Mouse (Mus musculus) lung, postnatal 25 days (tissue): ENCODE results near the gene Cacul1.
"Not testable (repeated sequence)": the region's sequence is repeated elsewhere in the genome, so short reads cannot be mapped to it uniquely, and the experiment has no call there.

Experiments used
- DNase-seq: peaks from one replicate; pipeline ENCODE4 v3.0.0; 2022; ENCODE audit warnings: low spot score

Cacul1 gene

DNA sequence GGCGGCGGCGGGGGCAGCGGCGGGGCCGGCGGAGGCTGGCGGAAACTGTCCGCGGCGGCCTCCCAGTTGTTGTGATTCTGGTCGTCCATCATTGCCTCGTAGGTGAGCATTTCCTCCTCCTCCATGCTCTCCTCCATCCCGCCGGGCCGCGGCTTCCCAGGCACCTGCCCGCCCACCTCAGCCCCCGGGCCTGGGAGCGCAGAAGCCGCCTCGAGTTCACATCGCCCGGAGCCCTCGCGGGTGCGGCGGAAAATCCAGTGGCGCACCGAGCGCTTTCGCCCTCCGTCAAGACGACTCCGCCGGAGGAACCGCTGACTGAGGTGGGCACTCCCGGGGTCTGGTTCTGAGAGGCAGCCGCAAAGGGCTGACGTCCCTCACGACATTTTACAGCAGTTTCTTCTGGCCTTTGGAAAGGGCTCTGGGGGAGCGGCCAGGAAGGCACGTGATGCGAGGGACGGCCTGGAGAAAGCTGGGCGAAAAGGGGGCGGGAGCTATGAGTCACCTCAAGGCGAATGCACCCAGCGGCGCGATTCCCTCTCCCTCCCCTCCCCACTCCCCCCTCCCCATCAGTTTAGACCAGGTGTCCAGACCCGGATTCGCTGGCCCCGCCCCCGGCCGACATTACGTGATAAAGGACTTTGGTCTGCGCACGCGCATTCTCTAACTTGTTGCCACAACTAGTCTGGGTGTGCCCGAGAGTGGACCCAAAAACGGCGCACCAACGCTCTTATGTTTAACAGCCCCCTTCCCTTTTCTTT is at the start of gene Cacul1:
TSS of gene Cacul1 (minus strand) at position 444 of the 758 bp plus-strand sequence.
- DNase-seq: peak; percentile 98

DNA sequence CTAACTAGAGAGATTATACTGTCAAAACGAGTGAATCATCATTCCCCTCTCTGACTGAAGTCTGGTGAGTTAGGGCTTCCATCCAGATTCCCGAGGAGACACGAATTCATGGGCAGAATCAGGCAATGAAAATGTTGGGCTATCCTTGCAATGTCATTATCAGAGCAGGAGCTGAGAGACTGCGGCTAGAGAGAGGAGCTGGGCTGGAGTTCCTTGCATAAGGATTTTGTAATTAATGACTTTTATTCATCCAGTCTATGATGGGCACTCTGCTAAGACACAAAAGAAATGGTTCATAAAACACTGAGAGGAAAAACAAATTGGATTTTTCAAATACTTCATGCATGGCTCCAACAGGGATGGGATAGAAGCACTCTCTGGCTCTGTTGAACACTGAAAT is 38.6 kb upstream of the Cacul1 start:
- no peak for DNase-seq

DNA sequence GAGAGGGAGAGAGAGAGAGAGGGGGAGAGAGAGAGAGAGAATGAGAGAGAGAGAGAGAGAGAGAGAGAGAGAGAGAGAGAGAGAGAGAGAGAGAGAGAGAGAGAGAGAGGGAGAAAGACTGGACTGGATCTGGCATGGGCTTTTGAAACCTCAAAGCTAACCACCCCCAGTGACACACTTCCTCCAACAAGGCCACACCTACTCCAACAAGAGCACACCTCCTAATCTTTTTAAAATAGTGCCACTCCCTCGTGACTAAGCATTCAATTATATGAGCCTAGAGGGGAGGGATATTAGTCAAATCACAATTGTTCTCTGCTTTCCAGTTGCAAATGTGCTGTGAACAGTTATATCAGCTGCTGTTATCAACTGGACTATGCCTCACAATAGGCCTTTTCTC is 36.2 kb upstream of the Cacul1 start:
- no peak for DNase-seq

DNA sequence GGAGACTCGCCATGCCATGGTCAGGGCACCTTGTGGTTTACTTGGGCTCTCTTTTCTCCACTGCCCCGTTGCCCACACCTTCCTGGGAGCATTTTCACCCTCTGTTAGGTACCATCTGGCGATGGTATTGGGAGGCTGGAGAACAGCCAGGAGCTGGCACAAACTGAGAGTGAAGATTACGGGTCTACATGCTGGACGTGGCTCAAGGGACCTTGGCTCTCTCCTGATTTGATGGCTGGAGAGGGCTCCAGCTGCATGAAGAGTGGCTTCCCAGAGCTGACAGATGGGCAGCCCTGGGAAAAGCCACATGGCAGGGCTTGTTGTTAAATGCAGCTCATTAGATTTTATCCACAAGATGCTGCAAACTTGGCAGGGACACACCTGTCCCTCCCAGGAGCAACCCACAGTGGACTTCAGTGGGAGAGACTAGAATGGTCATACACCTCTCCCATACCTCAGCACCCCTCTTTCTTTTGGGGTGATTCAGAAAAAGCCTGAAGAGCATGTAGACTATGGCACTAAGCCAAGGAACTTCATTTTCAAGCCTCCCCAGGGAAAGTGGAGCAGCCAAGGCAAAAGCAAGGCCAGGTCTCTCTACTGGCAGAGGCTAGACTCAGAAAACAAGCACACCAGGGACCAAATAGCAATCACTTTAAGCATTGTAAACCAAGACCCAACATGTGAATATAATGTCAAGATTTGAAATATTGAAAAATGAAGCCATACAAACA is 34.8 kb upstream of the Cacul1 start:
- DNase-seq: no peak

DNA sequence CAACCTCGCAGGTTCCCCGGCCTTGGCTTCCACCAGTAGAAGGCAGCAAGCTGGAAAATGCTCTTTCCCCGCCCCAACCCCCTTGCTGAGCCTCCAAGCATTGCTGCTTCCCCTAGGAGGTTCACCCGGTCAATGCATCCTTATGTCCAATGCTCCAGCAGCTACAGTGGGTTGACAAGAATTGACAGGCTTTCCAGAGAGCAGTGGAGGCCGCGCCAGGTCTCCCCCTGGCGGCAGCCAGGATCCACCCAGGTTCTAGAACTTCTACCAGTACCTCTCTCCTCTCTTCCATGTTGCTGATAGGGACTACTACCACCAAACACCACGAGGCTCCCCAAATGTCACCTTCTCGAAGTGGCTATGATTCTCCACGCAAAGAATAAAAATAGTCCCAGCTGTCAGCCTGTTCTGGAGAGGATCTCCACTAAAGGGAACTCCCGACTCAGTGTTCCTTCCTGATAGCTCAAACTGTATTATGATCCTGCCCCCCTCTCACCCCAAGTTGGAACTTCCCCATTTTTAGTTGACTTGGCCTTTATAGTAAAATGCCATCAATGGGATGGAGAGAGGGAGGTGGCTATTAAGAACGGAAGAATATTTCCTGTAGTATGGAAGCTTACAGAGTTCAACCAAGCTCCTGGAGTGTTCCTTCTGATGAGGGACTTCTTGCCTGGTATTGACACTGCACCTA is 30.8 kb upstream of the Cacul1 start:
- no peak for DNase-seq

DNA sequence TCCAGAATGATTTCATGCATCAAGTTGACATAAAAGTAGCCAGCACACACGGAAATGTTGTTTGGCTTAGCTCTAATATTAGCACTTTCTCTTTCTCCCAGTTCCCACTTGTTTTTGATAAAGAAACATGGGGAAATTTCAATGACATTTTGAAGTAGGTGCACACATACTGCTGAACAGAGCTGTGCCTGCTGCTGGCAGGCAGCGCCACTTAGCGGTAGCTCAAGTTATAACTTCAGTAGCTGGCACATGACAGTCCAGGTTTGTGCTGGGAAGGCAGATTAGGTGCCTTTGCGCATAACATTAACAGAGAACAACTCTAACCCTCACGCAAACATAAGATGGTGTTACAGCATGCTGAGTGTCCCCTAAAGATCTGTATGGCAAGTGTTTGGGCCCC is 27.9 kb upstream of the Cacul1 start:
- peak; percentile 39 for DNase-seq

DNA sequence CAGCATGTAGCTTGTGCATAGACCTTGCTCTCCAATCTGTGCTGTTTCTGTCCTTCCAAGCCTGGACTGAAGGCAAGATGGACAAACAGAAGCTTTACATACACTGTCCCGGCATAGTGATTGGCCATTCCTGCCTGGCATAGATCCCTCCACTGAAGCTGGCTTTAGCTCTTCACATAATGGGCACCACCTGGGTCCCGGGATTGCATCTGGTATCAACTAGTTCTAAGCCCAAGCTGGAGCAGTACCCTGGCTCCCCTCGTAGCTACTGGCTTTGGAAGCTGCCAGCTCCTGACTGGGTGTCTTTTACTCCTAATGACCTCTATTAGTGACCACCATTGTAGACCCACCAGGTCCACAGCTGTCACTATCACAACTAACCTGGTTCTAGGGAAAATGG is 22.8 kb upstream of the Cacul1 start:
- no peak for DNase-seq

DNA sequence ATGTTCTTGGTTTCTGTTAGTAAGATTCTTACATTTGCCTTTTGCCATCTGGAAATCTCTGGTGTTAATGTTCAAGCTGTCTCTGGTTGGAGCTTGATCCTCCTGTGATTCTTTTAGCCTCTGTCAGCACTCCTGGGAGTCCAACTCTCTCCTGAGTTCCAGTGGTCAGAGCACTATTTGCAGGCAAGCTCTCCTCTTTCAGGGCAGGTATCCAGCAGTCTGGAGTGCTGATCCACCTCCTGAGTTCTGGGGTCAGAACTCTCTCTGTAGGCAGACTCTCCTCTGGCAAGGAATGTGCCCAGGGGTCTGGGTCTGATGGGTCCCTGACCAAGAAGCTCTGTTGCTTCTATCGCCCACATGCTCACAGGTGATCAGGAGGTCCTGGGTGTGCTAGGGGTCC is 21.2 kb upstream of the Cacul1 start:
- DNase-seq: not testable (repeated sequence)

DNA sequence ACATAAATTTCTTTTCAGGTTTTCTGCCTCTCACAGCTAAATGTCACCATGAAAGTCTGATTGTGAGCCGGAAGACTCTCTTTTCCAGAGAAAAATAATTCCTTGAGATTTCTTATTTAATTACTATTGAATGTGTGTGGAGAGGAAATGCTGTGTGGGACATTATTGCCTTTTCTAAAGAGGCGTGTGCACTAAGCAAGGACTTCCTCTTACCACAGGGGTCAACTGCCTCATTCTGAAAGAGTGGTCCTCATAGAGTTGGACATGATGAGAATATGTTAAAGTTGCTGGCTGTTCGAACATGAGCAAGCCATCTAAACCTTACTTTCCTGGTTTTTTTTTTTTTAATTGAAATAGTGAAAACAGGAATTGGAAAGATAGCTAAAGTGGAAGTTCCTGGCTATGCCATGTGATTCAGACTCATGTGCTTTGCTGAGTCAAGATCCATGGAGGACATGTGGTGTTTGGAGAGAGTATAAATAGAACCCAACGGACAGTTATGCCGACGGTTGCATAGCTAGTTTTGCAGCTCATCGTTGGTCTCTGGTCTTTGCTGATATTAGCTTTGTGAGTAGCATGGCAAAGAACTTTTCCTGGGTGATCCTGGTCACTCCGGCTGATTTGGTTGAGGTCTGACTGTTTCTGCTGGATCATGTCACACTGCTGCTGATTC is 17.3 kb upstream of the Cacul1 start:
- DNase-seq: no peak

DNA sequence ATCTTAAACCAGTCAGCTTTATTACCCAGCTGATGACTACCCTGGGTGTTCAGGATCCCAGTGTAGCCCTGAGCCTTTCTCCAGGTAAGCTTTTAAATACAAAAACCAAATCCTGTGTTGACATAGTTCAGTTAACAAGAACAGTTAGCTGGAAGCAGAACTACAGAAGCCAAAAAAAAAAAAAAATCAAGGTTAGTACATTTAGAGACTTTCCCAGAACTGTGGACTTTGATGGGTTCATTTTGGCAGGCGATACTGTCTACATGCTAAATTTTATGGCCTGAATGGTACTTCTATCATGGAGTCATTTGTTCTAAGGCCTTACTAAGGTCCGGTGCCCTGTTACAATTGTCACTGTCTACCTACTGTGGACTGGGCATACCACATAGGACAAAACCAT is 8.8 kb upstream of the Cacul1 start:
- DNase-seq: no peak

DNA sequence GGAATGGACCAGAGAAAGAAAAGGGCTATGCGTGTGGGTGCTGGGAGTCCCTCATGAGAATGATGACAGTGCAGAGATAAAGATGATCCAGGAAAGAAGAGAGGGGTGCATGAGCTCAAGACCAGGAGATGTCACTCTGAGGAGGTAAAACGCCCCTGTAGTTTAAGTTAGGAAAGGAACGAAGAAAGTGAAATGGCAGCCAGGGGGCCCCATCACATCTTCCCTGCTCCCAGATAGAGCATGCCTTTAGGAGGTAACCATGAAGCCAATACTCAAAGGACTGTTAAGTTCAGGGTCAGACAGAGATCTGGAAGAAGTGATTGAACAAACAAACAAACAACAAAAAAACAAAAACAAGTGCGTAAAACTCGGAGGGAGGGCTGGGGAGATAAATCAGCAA is 5.8 kb upstream of the Cacul1 start:
- no peak for DNase-seq

DNA sequence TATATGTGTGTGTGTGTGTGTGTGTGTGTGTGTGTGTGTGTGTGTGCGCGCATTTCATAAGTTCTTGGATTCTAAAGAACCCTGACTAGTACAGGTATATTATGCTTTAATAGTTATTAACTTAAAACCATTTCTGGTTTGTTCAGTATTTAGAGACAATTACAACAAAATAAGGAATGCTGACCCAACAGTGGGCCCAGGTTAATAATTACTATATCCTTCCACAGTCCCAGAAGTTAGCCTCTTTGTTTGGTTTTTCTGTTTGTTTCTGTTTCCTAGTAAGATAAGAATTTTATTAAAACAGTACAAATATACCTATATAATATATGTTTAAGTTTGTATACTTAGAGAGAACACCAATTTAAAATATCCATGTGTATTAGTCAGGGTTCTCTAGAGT is 2.4 kb upstream of the Cacul1 start:
- no peak for DNase-seq

DNA sequence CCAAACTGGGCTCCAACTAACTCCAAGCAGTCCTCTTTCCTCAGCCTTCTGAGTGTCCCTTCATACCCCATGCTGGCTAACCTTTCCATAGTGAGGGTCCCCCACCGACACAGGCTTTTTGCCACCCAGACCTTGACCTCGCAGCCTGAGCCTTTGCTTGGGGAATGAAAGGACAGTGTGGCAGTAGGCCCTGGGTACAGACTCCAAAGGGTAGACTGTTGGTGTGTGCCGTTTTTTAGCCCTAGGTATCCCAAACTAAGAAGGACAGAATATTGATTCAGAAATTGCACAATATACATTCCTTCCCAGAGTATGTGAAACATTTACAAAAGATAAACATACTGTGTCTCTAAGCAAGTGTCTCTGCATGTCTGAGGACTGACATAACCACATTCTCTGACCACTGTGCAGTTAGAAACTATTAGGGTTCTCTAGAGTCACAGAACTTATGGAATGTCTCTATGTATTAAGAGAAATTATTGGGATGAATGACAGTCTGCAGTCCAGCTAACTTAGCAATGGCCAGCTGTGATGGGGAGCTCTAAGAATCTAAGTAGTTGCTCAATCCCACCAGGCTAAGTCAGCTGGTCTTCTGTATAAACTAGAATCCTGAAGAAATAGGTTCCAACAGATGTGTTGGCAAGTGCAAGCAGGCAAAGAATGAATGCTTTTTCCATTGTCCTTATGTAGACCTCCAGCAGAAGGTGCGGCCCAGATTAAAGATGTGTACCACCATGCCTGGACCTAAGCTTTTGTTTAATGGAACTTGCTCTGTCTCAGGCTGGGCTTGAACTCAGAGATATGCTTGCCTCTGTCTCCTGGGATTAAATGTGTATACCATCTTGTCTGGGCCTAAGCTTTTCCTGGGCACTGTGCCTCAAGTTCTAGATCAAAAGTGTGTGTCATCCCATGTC is 809 bp upstream of the Cacul1 start:
- DNase-seq: peak; percentile 12

DNA sequence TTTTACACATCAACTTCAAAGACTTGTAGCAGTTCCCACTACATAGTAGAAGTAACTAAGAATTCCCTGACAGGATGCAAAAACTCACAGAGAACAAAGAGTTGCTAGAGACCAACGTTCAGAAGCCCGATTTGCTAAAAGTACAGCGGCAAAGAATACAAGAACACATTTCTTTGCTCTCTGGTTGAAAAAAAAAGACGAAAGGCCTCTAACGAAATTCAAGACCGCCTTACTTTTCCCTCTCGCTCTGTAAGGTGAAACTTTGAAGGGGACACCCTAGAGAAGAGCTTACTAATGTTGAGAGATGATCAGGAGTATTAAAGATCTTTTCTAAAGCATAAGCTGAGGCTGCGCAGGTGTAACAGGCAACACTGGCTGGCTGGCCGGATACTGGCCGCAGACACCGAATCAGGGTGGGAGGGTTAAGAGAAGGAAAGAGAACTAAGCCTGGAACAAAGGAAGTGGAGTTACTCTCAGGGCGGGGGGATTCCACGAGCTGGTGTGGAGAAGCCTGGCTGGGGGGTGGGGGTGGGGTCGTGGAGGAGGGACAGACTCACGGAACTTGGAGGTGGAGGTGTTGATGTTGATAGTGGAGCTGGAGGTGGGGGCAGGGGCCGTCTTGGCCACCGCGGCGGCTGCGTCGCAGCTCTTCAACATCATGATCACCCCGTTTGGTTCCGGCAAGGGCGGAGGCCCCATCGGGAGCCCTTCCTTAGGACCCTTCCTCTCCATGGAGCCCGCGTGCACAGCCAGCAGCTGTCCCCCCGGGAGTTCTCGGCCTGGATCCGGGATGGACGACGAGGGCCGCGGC is 849 bp downstream of the Cacul1 start:
- peak; percentile 45 for DNase-seq

DNA sequence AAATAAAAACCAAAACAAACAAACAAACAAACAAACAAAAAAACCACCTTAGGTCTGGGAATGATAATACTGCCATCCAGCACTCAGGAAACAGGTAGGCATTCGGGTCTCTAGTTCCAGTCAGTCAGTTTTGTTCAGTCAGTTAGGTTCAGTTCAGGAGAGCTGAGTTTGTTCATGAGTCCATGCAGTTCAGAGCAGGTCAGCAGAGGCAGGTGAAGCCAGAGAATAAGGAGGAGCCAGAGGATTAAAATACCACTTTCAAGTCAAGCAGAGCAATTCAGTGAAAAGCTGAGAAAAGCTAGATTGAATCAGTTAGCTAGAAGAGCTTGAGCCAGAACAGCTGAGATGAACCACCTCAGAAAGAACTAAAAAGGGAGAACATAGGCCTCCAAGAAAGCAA is 4.1 kb downstream of the Cacul1 start:
- no peak for DNase-seq

DNA sequence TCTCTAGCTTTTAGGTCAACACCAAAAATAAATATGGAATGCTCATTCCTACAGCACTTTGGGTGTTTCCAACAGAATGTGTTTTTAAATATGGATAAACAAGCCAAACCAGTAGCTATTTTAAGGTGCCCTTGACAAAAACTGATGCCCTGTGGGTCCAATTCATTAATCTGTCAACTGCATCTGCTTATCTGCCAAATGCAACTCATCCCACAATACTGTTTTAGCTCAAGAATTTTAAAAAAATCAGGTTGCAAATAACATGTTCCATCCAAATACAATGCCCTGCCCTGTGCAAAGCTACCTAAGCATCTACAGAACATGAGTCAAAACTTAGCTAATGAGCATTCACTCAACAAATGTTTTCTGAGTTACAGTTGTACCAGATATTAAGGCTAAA is 20.3 kb downstream of the Cacul1 start:
- DNase-seq: no peak

DNA sequence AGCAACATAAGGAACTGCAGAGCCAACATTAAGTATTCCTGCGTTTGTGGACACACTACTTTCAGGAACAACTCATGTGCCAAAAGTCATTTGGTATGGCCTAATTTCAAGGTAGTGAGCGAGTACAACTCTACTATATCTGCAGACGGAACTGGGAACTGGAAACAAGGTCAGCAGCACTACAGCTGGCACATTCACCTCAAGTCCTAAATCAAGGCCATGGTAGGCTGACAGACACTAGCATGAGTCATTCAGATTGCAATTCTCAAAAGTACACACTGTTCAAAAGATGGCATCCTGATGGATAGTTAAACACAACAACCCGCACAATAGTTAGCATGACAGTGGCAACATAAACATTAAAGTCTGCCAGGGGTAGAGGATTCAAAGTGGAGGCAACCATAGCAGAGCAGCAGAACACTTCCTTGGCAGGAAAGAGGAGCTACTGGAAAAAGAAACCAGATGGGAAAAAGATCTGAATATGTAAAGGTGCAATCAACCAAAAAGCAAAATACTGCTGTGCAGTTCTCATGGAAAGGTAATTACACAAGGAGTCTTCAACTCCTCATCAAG is 25.9 kb downstream of the Cacul1 start:
- peak; percentile 37 for DNase-seq

DNA sequence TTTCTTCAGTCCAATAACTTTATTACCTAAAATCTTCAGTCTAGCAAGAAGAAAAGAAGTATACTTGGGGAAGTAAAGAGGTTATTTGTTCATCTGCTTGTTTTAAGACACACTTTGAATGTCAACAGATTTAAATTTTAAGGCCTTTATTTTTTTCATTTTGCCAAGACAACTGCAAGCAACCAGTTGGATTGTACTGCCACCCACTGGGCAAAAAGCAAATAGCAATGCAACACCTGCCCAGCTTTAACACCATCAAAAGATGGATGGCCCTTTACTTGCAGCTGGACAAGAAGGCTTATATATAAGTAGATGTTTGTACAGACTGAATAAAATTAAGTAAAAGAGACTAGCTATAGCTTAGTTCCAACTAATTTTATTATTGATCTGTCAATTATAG is 27.3 kb downstream of the Cacul1 start:
- DNase-seq: peak; percentile 41

DNA sequence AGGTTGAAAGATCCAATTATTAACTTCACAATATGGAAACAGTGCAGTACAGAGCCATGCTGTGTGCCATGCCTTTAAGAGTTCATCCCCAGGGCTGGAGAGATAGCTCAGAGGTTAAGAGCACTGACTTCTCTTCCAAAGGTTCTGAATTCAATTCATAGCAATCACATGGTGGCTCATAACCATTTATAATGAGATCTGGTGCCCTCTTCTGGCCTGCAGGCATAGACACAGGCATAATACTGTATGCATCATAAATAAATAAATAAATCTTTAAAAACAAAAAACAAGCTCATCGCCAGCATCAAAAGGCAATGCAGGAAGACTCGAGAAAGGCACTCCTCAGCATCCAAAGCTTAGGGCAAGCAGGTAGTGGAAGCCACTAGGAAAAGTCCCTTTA is 37.5 kb downstream of the Cacul1 start:
- no peak for DNase-seq

DNA sequence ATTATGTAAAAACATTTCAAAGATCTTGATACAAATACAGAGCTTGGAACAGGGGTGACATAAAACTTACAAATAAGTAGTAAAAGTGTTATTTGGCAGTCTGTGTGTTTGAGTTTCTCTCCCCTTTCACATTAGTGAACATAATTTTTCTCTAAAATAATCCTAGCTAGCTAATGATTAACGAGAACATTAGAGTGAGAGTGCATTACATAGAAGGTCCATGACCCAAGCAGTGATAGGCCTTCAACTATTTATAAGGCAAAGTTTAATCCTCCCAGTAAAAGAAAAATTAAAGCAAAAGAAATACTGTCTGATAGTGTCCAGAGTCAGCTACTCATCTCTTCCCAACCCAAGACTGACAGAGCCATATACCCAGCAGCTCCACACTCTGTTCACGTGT is 48.9 kb downstream of the Cacul1 start:
- DNase-seq: no peak
